Mouse (Mus musculus) liver, adult 2 months (tissue): ENCODE data around the gene Prdm5.

Source experiments
- CTCF ChIP-seq: fragments of 200-500 bp; IDR thresholded peaks from 2 replicates; pipeline ENCODE4 v1.5.1; 2011; ENCODE audit warnings: low read depth, low read length, control low read depth
- POLR2A ChIP-seq: fragments of 200-500 bp; IDR thresholded peaks from 2 replicates; pipeline ENCODE4 v1.6.1; 2011; ENCODE audit warnings: low read length, control low read depth; ENCODE audit not compliant: insufficient read depth; ENCODE audit errors: extremely low read depth

GRCm38 (mm10) chr6:65767911-65768310 lies 10.9 kb upstream of the Prdm5 start:
- TF ChIP-seq CTCF (no peak), POLR2A (no peak)
